Mouse (Mus musculus) lung, adult 2 months (tissue): ENCODE data around the gene Mab21l3. TPM values are rescaled to one million over a fixed set of nuclear protein-coding genes. Genes with fewer than 3 reads are reported as not detected.

Experiments
- DNase-seq: peaks from one replicate; pipeline ENCODE4 v3.0.0; 2022
- H3K4me1 ChIP-seq: fragments of 200-500 bp; 2 replicates; pipeline ENCODE4 v1.6.1; 2011; ENCODE audit warnings: low read length; ENCODE audit not compliant: control insufficient read depth, insufficient read depth
- H3K4me3 ChIP-seq: fragments of 200-500 bp; replicated peaks from 2 replicates; pipeline ENCODE3; 2011; ENCODE audit warnings: low read depth, mild to moderate bottlenecking, control low read depth, low read length; ENCODE audit errors: extremely low read depth
- CTCF ChIP-seq: fragments of 200-500 bp; IDR thresholded peaks from 2 replicates; pipeline ENCODE4 v1.5.1; 2011; ENCODE audit warnings: mild to moderate bottlenecking, low read length, control low read depth; ENCODE audit not compliant: insufficient read depth
- POLR2A ChIP-seq: fragments of 200-500 bp; IDR thresholded peaks from 2 replicates; pipeline ENCODE4 v1.6.1; 2011; ENCODE audit warnings: low read depth, mild to moderate bottlenecking, control low read depth, low read length, borderline replicate concordance; ENCODE audit errors: extremely low read depth
- WGBS: fragments of 180-500 bp; shearing (Covaris S2); methylation state at CpG from one replicate; pipeline ENCODE4 v1.1.7; 2018; 5-methylcytosine and 5-hydroxymethylcytosine counted together
- polyA plus RNA-seq: library from polyadenylated mRNA; depleted of rRNA; stranded (reverse); fragments of >200 nt; gene quantifications from 2 replicates; pipeline ENCODE4 v1.2.3, GENCODE M21; 2012

Gene Mab21l3
- polyA plus RNA-seq, 1 experiment, result 0.53 TPM

GRCm38 (mm10) chr3:101796212-101796611 lies 52.5 kb downstream of the Mab21l3 start:
- no peak for TF ChIP-seq CTCF
- TF ChIP-seq POLR2A, result no peak

GRCm38 (mm10) chr3:101795387-101796039 lies 53.2 kb downstream of the Mab21l3 start:
- no peak for DNase-seq
- Histone ChIP-seq H3K4me1 (0 out of 2 replicates have a peak, but pooled peaks cover 5% of the 10 kb centered on the region), H3K4me3 (no peak overlapping the region)
- TF ChIP-seq POLR2A, result no peak
- TF ChIP-seq CTCF, result no peak
- WGBS, result 70% methylated on average over 15 of the region's 15 CpGs

More at GRCm38 (mm10) chr3:101796212-101796611, 52.5 kb downstream of the Mab21l3 start:
- H3K4me3 ChIP-seq, result no peak overlapping the region
- WGBS, result 32% methylated on average over 7 of the region's 7 CpGs
- no peak for DNase-seq
- H3K4me1 ChIP-seq, result 0 out of 2 replicates have a peak, but pooled peaks cover 5% of the 10 kb centered on the region

GRCm38 (mm10) chr3:101794666-101795065 lies 54.1 kb downstream of the Mab21l3 start:
- 85% methylated on average over 9 of the region's 9 CpGs for WGBS
- no peak for TF ChIP-seq POLR2A
- TF ChIP-seq CTCF, result no peak
- H3K4me3 ChIP-seq, result no peak overlapping the region
- no peak for DNase-seq
- H3K4me1 ChIP-seq, result 0 out of 2 replicates have a peak, but pooled peaks cover 2% of the 10 kb centered on the region

GRCm38 (mm10) chr3:101794026-101794425 lies 54.7 kb downstream of the Mab21l3 start:
- Histone ChIP-seq H3K4me1 (no peaks in the 10 kb centered on the region), H3K4me3 (no peak overlapping the region)
- WGBS, result 82% methylated on average over 5 of the region's 5 CpGs
- TF ChIP-seq CTCF (no peak), POLR2A (no peak)
- no peak for DNase-seq

GRCm38 (mm10) chr3:101792191-101792590 lies 56.6 kb downstream of the Mab21l3 start:
- H3K4me1 ChIP-seq, result no peaks in the 10 kb centered on the region
- TF ChIP-seq POLR2A, result no peak
- TF ChIP-seq CTCF, result no peak
- WGBS, result 82% methylated on average over 4 of the region's 4 CpGs
- no peak overlapping the region for H3K4me3 ChIP-seq
- no peak for DNase-seq

- DNase-seq, result no peak
- no peaks in the 10 kb centered on the region; the same call in 1 of the 2 replicates for H3K4me1 ChIP-seq
- WGBS, result 79% methylated on average over 10 of the region's 10 CpGs
- TF ChIP-seq CTCF, result no peak
- TF ChIP-seq POLR2A, result no peak
- H3K4me3 ChIP-seq, result no peak overlapping the region
Observed at GRCm38 (mm10) chr3:101784768-101785424, 63.9 kb downstream of the Mab21l3 start.

- Histone ChIP-seq H3K4me3 (no peak overlapping the region), H3K4me1 (peaks cover 2% of the 10 kb centered on the region; the same call in 1 of the 2 replicates)
- 79% methylated on average over 2 of the region's 2 CpGs for WGBS
- TF ChIP-seq POLR2A (no peak), CTCF (no peak)
- no peak for DNase-seq
Observed at GRCm38 (mm10) chr3:101783793-101784192, 65.0 kb downstream of the Mab21l3 start.

GRCm38 (mm10) chr3:101780874-101781483 lies 67.8 kb downstream of the Mab21l3 start:
- TF ChIP-seq POLR2A (no peak), CTCF (no peak)
- 48% methylated on average over 6 of the region's 6 CpGs for WGBS
- peaks cover 2% of the 10 kb centered on the region; the same call in 1 of the 2 replicates for H3K4me1 ChIP-seq
- no peak for DNase-seq
- H3K4me3 ChIP-seq, result no peak overlapping the region

- no peak for DNase-seq
- 35% methylated on average over 16 of the region's 16 CpGs for WGBS
- peaks cover 2% of the 10 kb centered on the region; the same call in 1 of the 2 replicates for H3K4me1 ChIP-seq
- TF ChIP-seq POLR2A, result no peak
- TF ChIP-seq CTCF, result no peak
- H3K4me3 ChIP-seq, result no peak overlapping the region
Observed at GRCm38 (mm10) chr3:101778896-101779665, 69.7 kb downstream of the Mab21l3 start.
